ENCODE assay signal across 25 mouse cellular contexts in the genomic region with DNA sequence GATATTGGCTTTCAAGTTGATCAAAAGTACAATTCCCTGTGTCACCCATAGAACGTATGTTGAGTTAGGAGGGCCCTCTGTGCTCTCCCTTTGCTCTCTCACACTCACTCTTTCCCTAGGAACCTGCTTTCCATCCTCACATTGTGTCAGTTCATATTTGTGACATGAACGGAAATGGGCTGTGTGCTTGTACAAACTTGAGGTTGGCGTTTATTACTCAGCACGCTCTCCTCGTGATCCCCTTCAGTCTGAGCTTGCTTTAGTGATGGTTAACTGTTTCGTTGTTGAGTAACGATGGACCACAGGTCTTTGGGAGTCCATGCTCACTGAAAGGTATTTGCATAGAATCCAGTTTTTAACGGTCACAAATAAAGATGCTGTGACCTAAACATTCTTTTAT. TPM values are rescaled to one million over a fixed set of nuclear protein-coding genes. Genes with fewer than 3 reads are reported as not detected.
A peak's percentile ranks its signal among the peaks of the same experiment; 100 is the strongest.
DNase-seq lines count a peak whose midpoint lies in the region; ATAC-seq and TF ChIP-seq lines count a peak whose summit lies in the region.
"Had no signal": no experiment of that assay in that cellular context is flagged by ENCODE, and none has a peak within 500 bp of the region (broad histone marks: within the 10 kb centered on the region; RNA-seq: fewer than 3 reads in every experiment).

No protein-coding gene starts in this region.

- no peaks in the 10 kb centered on the region for H3K36me3 ChIP-seq in CH12.LX (replicated peaks in 1 of 2; ENCODE audit: control insufficient read depth in 1 of 2, insufficient read depth in 1 of 2, low read length in 1 of 2)
- H3K36me3 ChIP-seq in stomach, postnatal 0 days (ENCODE audit: control insufficient read depth, insufficient read depth, low read length), result no peaks in the 10 kb centered on the region
- H3K36me3 ChIP-seq: embryonic facial prominence, embryonic 13.5 days; forebrain, embryonic 12.5 days; heart, embryonic 12.5 days; hindbrain, embryonic 12.5 days; intestine, embryonic 15.5 days had no signal

- no peaks in the 10 kb centered on the region for H3K27me3 ChIP-seq in CH12.LX (replicated peaks)
- no peaks in the 10 kb centered on the region for H3K27me3 ChIP-seq in stomach, postnatal 0 days (ENCODE audit: control insufficient read depth, insufficient read depth, low read length)
- H3K27me3 ChIP-seq: embryonic facial prominence, embryonic 13.5 days; forebrain, embryonic 12.5 days; heart, embryonic 12.5 days; hindbrain, embryonic 12.5 days; intestine, embryonic 15.5 days had no signal

- H3K27ac ChIP-seq in CH12.LX (ENCODE audit: insufficient read depth, low read depth), result no peak overlapping the region
- H3K27ac ChIP-seq in stomach, postnatal 0 days (replicated peaks), result no peak overlapping the region
- H3K27ac ChIP-seq: embryonic facial prominence, embryonic 13.5 days; forebrain, embryonic 12.5 days; hindbrain, embryonic 12.5 days; intestine, embryonic 15.5 days had no signal

- peak; percentile 68 for DNase-seq in CD4-positive helper T cell, adult 2 months (ENCODE audit: low read depth, low spot score)
- peak; percentile 64 for DNase-seq in CH12.LX (ENCODE audit: extremely low read depth)
- no peak for DNase-seq in cerebellum, adult 9-10 months
- DNase-seq in stomach, postnatal 0 days (ENCODE audit: low spot score), result no peak
- DNase-seq: adrenal gland, adult 8-10 months; adrenal gland, postnatal 36 days; cerebellum, adult 2 months; cerebellum, postnatal 14 days; gastrocnemius, postnatal 10 days; heart, postnatal 36 days had no signal

- no peak for TF ChIP-seq CTCF in CH12.LX (conservative IDR thresholded peaks at IDR 0.05 in 1 of 2, IDR thresholded peaks at IDR 0.05 in 1 of 2; ENCODE audit: low read depth in 2 of 2, low read length in 2 of 2)
- TF ChIP-seq CTCF in stomach, postnatal 0 days (IDR thresholded peaks at IDR 0.05; ENCODE audit: low read depth), result no peak

- H3K4me3 ChIP-seq in CH12.LX (replicated peaks in 1 of 3; ENCODE audit: low read depth in 2 of 3, low read length in 2 of 3, poor library complexity in 1 of 3), result no peak overlapping the region
- no peak overlapping the region for H3K4me3 ChIP-seq in stomach, postnatal 0 days (ENCODE audit: low read depth, low read length)
- H3K4me3 ChIP-seq: embryonic facial prominence, embryonic 13.5 days; forebrain, embryonic 12.5 days; heart, embryonic 12.5 days; hindbrain, embryonic 12.5 days; intestine, embryonic 15.5 days had no signal

- peak; percentile 79 for TF ChIP-seq EP300 in CH12.LX (IDR thresholded peaks at IDR 0.05; ENCODE audit: low read length)
- TF ChIP-seq EP300 in stomach, postnatal 0 days (optimal IDR thresholded peaks at IDR 0.05), result no peak

- peak overlapping the region; percentile 6; the same call in 1 of the 2 replicates for H3K4me2 ChIP-seq in CH12.LX (ENCODE audit: insufficient read depth, low read depth, poor library complexity, severe bottlenecking)
- no peak overlapping the region for H3K4me2 ChIP-seq in stomach, postnatal 0 days (replicated peaks; ENCODE audit: low read depth)
- H3K4me2 ChIP-seq: embryonic facial prominence, embryonic 13.5 days; forebrain, embryonic 12.5 days; heart, embryonic 12.5 days; hindbrain, embryonic 12.5 days; intestine, embryonic 15.5 days had no signal

- WGBS in stomach, postnatal 0 days, result 77% methylated on average over 8 of the region's 8 CpGs

- in situ Hi-C loops in CH12.LX (cut with MboI; ENCODE audit: low pct_ligation_motif_present, low pct_unique_long_range_greater_than_20kb, low sequenced_read_pairs), result loop anchor here (5.0 kb wide), 2 partner anchors 215 to 315 kb away; no protein-coding TSS in a partner anchor

- dilution Hi-C loops in CH12.LX (cut with MboI; ENCODE audit: extremely low pct_ligation_motif_present, extremely low pct_unique_long_range_greater_than_20kb, low sequenced_read_pairs), result no loop called here

- H3K9me3 ChIP-seq in CH12.LX (replicated peaks; ENCODE audit: low read length), result no peaks in the 10 kb centered on the region
- H3K9me3 ChIP-seq in stomach, postnatal 0 days (ENCODE audit: control insufficient read depth, low read length), result no peaks in the 10 kb centered on the region
- H3K9me3 ChIP-seq: embryonic facial prominence, embryonic 13.5 days; forebrain, embryonic 12.5 days; heart, embryonic 12.5 days; hindbrain, embryonic 12.5 days; intestine, embryonic 15.5 days had no signal

- ATAC-seq in hematopoietic stem cell, adult 5-6 weeks (replicated peaks in 1 of 2; ENCODE audit: insufficient read depth in 1 of 2, low FRiP score in 2 of 2, low TSS enrichment in 1 of 2, low read depth in 1 of 2, poor library complexity in 2 of 2, severe bottlenecking in 2 of 2), result peak; percentile 15 to 37; a peak in 2 of 4 replicates
- ATAC-seq in megakaryocyte, adult 5-6 weeks (ENCODE audit: poor library complexity, severe bottlenecking), result no peak
- ATAC-seq in stomach, postnatal 0 days (ENCODE audit: low FRiP score, low TSS enrichment), result no peak
- ATAC-seq: forebrain, embryonic 16.5 days; hindbrain, embryonic 16.5 days; intestine, embryonic 15.5 days had no signal

- no peak overlapping the region for H3K9ac ChIP-seq in CH12.LX (ENCODE audit: insufficient read depth, low read depth)
- H3K9ac ChIP-seq in stomach, postnatal 0 days (ENCODE audit: low read length), result no peak overlapping the region
- H3K9ac ChIP-seq: embryonic facial prominence, embryonic 13.5 days; forebrain, embryonic 12.5 days; heart, embryonic 12.5 days; hindbrain, embryonic 12.5 days; intestine, embryonic 15.5 days had no signal

- H3K79me2 ChIP-seq in CH12.LX (replicated peaks; ENCODE audit: control insufficient read depth, extremely low read depth, insufficient read depth, poor library complexity, severe bottlenecking), result no peaks in the 10 kb centered on the region

- no peak for TF ChIP-seq RAD21 in CH12.LX (IDR thresholded peaks at IDR 0.05; ENCODE audit: low read depth, low read length)

- TF ChIP-seq POLR2A in CH12.LX (IDR thresholded peaks at IDR 0.05; ENCODE audit: low read depth, low read length), result no peak

- peaks cover 12 to 16% of the 10 kb centered on the region in 2 experiments for H3K4me1 ChIP-seq in CH12.LX (ENCODE audit: control insufficient read depth in 1 of 2, insufficient read depth in 2 of 2)
- no peaks in the 10 kb centered on the region for H3K4me1 ChIP-seq in stomach, postnatal 0 days (replicated peaks; ENCODE audit: control insufficient read depth, insufficient read depth)
- H3K4me1 ChIP-seq: embryonic facial prominence, embryonic 13.5 days; forebrain, embryonic 12.5 days; heart, embryonic 12.5 days; hindbrain, embryonic 12.5 days had no signal

TF ChIP-seq in CH12.LX, 34 proteins besides CTCF, POLR2A, EP300 and RAD21:
- TF ChIP-seq JUN (IDR thresholded peaks at IDR 0.05; ENCODE audit: insufficient read depth, low read depth, low read length) (peak; percentile 29; the same call in 1 of the 2 replicates), JUND (conservative IDR thresholded peaks at IDR 0.05; ENCODE audit: low read depth, low read length) (peak; percentile 51), BHLHE40 (IDR thresholded peaks at IDR 0.05; ENCODE audit: low read depth, low read length) (peak; percentile 93), RCOR1 (conservative IDR thresholded peaks at IDR 0.05; ENCODE audit: low read depth, low read length) (peak; percentile 51; the same call in 1 of the 2 replicates), MYC (IDR thresholded peaks at IDR 0.05; ENCODE audit: low read depth, low read length) (0 out of 2 replicates have a peak, but pooled peaks have one; percentile 49), POLR2AphosphoS2 (IDR thresholded peaks at IDR 0.05; ENCODE audit: low read depth, low read length) (no peak), ELF1 (IDR thresholded peaks at IDR 0.05; ENCODE audit: low read depth, low read length) (no peak), MAX (IDR thresholded peaks at IDR 0.05; ENCODE audit: low read length) (peak; percentile 63), IRF4 (IDR thresholded peaks at IDR 0.05; ENCODE audit: low read depth, low read length) (peak; percentile 78), SIN3A (IDR thresholded peaks at IDR 0.05; ENCODE audit: low read length) (0 out of 2 replicates have a peak, but pooled peaks have one; percentile 50), NELFE (IDR thresholded peaks at IDR 0.05; ENCODE audit: low read depth, low read length) (no peak), TCF12 (IDR thresholded peaks at IDR 0.05; ENCODE audit: low read depth, low read length) (0 out of 2 replicates have a peak, but pooled peaks have one; percentile 13), ETS1 (conservative IDR thresholded peaks at IDR 0.05; ENCODE audit: low read depth, low read length) (peak; percentile 85), MAFK (IDR thresholded peaks at IDR 0.05; ENCODE audit: insufficient replicate concordance, low read length) (0 out of 2 replicates have a peak, but pooled peaks have one; percentile 35), MEF2A (IDR thresholded peaks at IDR 0.05; ENCODE audit: borderline replicate concordance, low read depth, low read length) (peak; percentile 61; the same call in 1 of the 2 replicates), MXI1 (IDR thresholded peaks at IDR 0.05; ENCODE audit: low read depth, low read length) (no peak)

RNA-seq across cellular contexts. Expression of a gene that starts 4.9 kb away (rescaled TPM):
- not detected in 2 replicates for total RNA-seq in CH12.LX (2012; rRNA removed)
- total RNA-seq in CH12.LX (2014; rRNA removed), result not detected in 2 replicates
- not detected in 2 replicates for polyA plus RNA-seq in CH12.LX (2012; ENCODE audit: insufficient read length, low read depth)
- not detected in 2 replicates for total RNA-seq in hematopoietic stem cell, adult 5-6 weeks (2017)
- total RNA-seq in megakaryocyte, adult 5-6 weeks (2015), result not detected in 2 replicates
- not detected in 2 replicates for total RNA-seq in megakaryocyte, adult 5-6 weeks (2017)
- polyA plus RNA-seq in stomach, postnatal 0 days (2015; fragmentation: Nextera tagmentation; extraction: Ambion mirVana), result not detected in 2 replicates
- total RNA-seq: adrenal gland, adult 8-10 months; adrenal gland, postnatal 36 days; ES-E14; gastrocnemius, postnatal 10 days; gastrocnemius, postnatal 4 days; heart, adult 8-10 months; heart, postnatal 36 days had no signal
- polyA plus RNA-seq: cerebellum, adult 2 months; cortical plate, adult 2 months; embryonic facial prominence, embryonic 13.5 days; forebrain, embryonic 12.5 days; forebrain, embryonic 16.5 days; frontal cortex, adult 2 months; heart, embryonic 12.5 days; heart, embryonic 16.5 days; hindbrain, embryonic 12.5 days; hindbrain, embryonic 16.5 days; intestine, embryonic 15.5 days had no signal

RNA-seq across cellular contexts. Expression of a gene that starts 22.1 kb away (rescaled TPM):
- total RNA-seq in CH12.LX (2012; rRNA removed), result not detected in 2 replicates
- total RNA-seq in CH12.LX (2014; rRNA removed), result not detected in 2 replicates
- polyA plus RNA-seq in CH12.LX (2012; ENCODE audit: insufficient read length, low read depth), result not detected in 2 replicates
- total RNA-seq in hematopoietic stem cell, adult 5-6 weeks (2017), result not detected in 2 replicates
- total RNA-seq in megakaryocyte, adult 5-6 weeks (2015), result not detected in 2 replicates
- total RNA-seq in megakaryocyte, adult 5-6 weeks (2017), result not detected in 2 replicates
- not detected in 2 replicates for polyA plus RNA-seq in stomach, postnatal 0 days (2015; fragmentation: Nextera tagmentation; extraction: Ambion mirVana)
- total RNA-seq: adrenal gland, adult 8-10 months; adrenal gland, postnatal 36 days; ES-E14; gastrocnemius, postnatal 10 days; gastrocnemius, postnatal 4 days; heart, adult 8-10 months; heart, postnatal 36 days had no signal
- polyA plus RNA-seq: cerebellum, adult 2 months; cortical plate, adult 2 months; embryonic facial prominence, embryonic 13.5 days; forebrain, embryonic 12.5 days; forebrain, embryonic 16.5 days; frontal cortex, adult 2 months; heart, embryonic 12.5 days; heart, embryonic 16.5 days; hindbrain, embryonic 12.5 days; hindbrain, embryonic 16.5 days; intestine, embryonic 15.5 days had no signal

RNA-seq across cellular contexts. Expression of a gene that starts 36.1 kb away (rescaled TPM):
- total RNA-seq in CH12.LX (2012; rRNA removed) (not detected in 2 replicates), CH12.LX (2014; rRNA removed) (not detected in 2 replicates)
- polyA plus RNA-seq in CH12.LX (2012; ENCODE audit: insufficient read length, low read depth), result 0.67 and 0.72 TPM in 2 replicates
- total RNA-seq in hematopoietic stem cell, adult 5-6 weeks (2017), result not detected in 2 replicates
- not detected in 2 replicates for total RNA-seq in megakaryocyte, adult 5-6 weeks (2015)
- total RNA-seq in megakaryocyte, adult 5-6 weeks (2017), result not detected in 2 replicates
- not detected in 2 replicates for polyA plus RNA-seq in stomach, postnatal 0 days (2015; fragmentation: Nextera tagmentation; extraction: Ambion mirVana)
- total RNA-seq: adrenal gland, adult 8-10 months; adrenal gland, postnatal 36 days; ES-E14; gastrocnemius, postnatal 10 days; gastrocnemius, postnatal 4 days; heart, adult 8-10 months; heart, postnatal 36 days had no signal
- polyA plus RNA-seq: cerebellum, adult 2 months; cortical plate, adult 2 months; embryonic facial prominence, embryonic 13.5 days; forebrain, embryonic 12.5 days; forebrain, embryonic 16.5 days; frontal cortex, adult 2 months; heart, embryonic 12.5 days; hindbrain, embryonic 12.5 days; hindbrain, embryonic 16.5 days; intestine, embryonic 15.5 days had no signal

Comparison
In these comparisons a context has a peak if more than half of its experiments do, and no peak if none do; other contexts are left out.
1. DNase-seq: peak in CD4-positive helper T cell, adult 2 months (single experiment) and CH12.LX (single experiment); none in cerebellum, adult 9-10 months (single experiment) and stomach, postnatal 0 days (single experiment).
2. ATAC-seq: peak in hematopoietic stem cell, adult 5-6 weeks (2 of 2); none in megakaryocyte, adult 5-6 weeks (single experiment) and stomach, postnatal 0 days (single experiment).